Mouse (Mus musculus) stomach, postnatal 0 days (tissue): ENCODE measurements at regions not wholly inside any gene's neighbourhood (a gene's known extent, or its start where the extent isn't known, plus 50 kb on each side); places are given as distances from the start of the nearest gene placed in this dataset.

Experiments
- CTCF ChIP-seq: IDR thresholded peaks from 2 replicates; pipeline ENCODE4 v1.5.1; 2016; ENCODE audit warnings: antibody characterized with exemption, low read depth, mild to moderate bottlenecking, moderate library complexity
- EP300 ChIP-seq: optimal IDR thresholded peaks from 2 replicates; pipeline ENCODE3; 2016; ENCODE audit warnings: antibody characterized with exemption

- TF ChIP-seq CTCF = no peak
- TF ChIP-seq EP300 = no peak
Observed at GRCm38 (mm10) chr17:47168105-47168504, 157.7 kb upstream of the Ubr2 start.
